21 mouse cellular contexts compared by ENCODE assay signal in the genomic region with DNA sequence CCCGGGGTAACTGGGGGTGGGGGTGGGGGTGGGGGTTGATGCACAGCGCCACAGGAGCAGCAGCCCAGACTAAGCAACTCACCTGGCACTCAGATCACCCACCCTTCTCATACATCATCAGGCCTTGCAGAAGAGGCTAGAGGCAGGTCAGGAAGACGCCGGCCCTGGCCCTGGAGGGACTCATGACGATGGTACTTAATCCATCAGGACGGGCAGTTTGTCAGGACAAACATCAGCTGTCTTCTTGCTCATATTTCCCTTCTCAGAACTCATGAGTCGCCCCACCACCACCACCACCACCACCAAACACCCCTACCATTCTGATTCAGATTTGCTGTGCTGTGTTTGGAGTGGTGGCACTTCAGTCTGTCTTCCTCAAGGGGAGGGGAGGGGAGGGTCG.
DNase-seq lines count a peak whose midpoint lies in the region; ATAC-seq and TF ChIP-seq lines count a peak whose summit lies in the region.
"Had no signal": no experiment of that assay in that cellular context is flagged by ENCODE, and none has a peak within 500 bp of the region (broad histone marks: within the 10 kb centered on the region; RNA-seq: fewer than 3 reads in every experiment).

No protein-coding gene starts in this region.

- no peaks in the 10 kb centered on the region for H3K27me3 ChIP-seq in hindbrain, embryonic 12.5 days
- H3K27me3 ChIP-seq in hindbrain, embryonic 16.5 days (replicated peaks; ENCODE audit: control insufficient read depth, insufficient read depth, low read length): no peaks in the 10 kb centered on the region
- no peaks in the 10 kb centered on the region for H3K27me3 ChIP-seq in kidney, postnatal 0 days (ENCODE audit: insufficient read depth, low read length)
- no peaks in the 10 kb centered on the region for H3K27me3 ChIP-seq in neural tube, embryonic 13.5 days
- H3K27me3 ChIP-seq in limb, embryonic 13.5 days: 0 out of 2 replicates have a peak, but pooled peaks cover 5% of the 10 kb centered on the region
- H3K27me3 ChIP-seq: heart, embryonic 12.5 days had no signal

- H3K9ac ChIP-seq in hindbrain, embryonic 12.5 days: no peak overlapping the region
- H3K9ac ChIP-seq in hindbrain, embryonic 16.5 days (ENCODE audit: low read depth, low read length): no peak overlapping the region
- H3K9ac ChIP-seq in kidney, postnatal 0 days (ENCODE audit: low read depth, low read length): 0 out of 2 replicates have a peak overlapping the region, but pooled peaks have one; percentile 40
- H3K9ac ChIP-seq in neural tube, embryonic 13.5 days: no peak overlapping the region
- no peak overlapping the region for H3K9ac ChIP-seq in limb, embryonic 13.5 days
- H3K9ac ChIP-seq: forebrain, postnatal 0 days; heart, embryonic 12.5 days; liver, embryonic 14.5 days had no signal

- no peak for TF ChIP-seq CTCF in kidney, postnatal 0 days (IDR thresholded peaks at IDR 0.05; ENCODE audit: low read depth)

- no peak for ATAC-seq in hindbrain, embryonic 12.5 days (ENCODE audit: low FRiP score)
- ATAC-seq in hindbrain, embryonic 16.5 days: no peak
- 0 out of 2 replicates have a peak, but pooled peaks have one; percentile 52 for ATAC-seq in kidney, postnatal 0 days (replicated peaks; ENCODE audit: low FRiP score, low read depth)
- no peak for ATAC-seq in neural tube, embryonic 13.5 days (ENCODE audit: low read depth)
- peak; percentile 43; the same call in 1 of the 2 replicates for ATAC-seq in limb, embryonic 13.5 days (ENCODE audit: low FRiP score, low read depth)
- ATAC-seq: forebrain, postnatal 0 days; midbrain, embryonic 16.5 days had no signal

- H3K4me1 ChIP-seq in hindbrain, embryonic 12.5 days: peaks cover 17% of the 10 kb centered on the region
- peaks cover 8% of the 10 kb centered on the region for H3K4me1 ChIP-seq in hindbrain, embryonic 16.5 days (ENCODE audit: control insufficient read depth, insufficient read depth, low read depth, low read length)
- H3K4me1 ChIP-seq in kidney, postnatal 0 days (replicated peaks; ENCODE audit: insufficient read depth, low read length): peaks cover 5% of the 10 kb centered on the region
- peaks cover 31% of the 10 kb centered on the region for H3K4me1 ChIP-seq in neural tube, embryonic 13.5 days (replicated peaks)
- H3K4me1 ChIP-seq in limb, embryonic 13.5 days: peaks cover 17% of the 10 kb centered on the region
- H3K4me1 ChIP-seq: heart, embryonic 12.5 days had no signal

- 0 out of 2 replicates have a peak overlapping the region, but pooled peaks have one; percentile 67 for H3K27ac ChIP-seq in hindbrain, embryonic 12.5 days
- no peak overlapping the region for H3K27ac ChIP-seq in hindbrain, embryonic 16.5 days (ENCODE audit: low read depth, low read length)
- H3K27ac ChIP-seq in kidney, postnatal 0 days: 0 out of 2 replicates have a peak overlapping the region, but pooled peaks have one; percentile 6
- peak overlapping the region; percentile 79; the same call in 1 of the 2 replicates for H3K27ac ChIP-seq in neural tube, embryonic 13.5 days (replicated peaks)
- H3K27ac ChIP-seq in limb, embryonic 13.5 days: no peak overlapping the region
- H3K27ac ChIP-seq: liver, embryonic 14.5 days had no signal

- H3K9me3 ChIP-seq in hindbrain, embryonic 12.5 days (replicated peaks): peaks cover 7% of the 10 kb centered on the region
- H3K9me3 ChIP-seq in hindbrain, embryonic 16.5 days (ENCODE audit: control insufficient read depth, low read length): no peaks in the 10 kb centered on the region
- H3K9me3 ChIP-seq in kidney, postnatal 0 days (replicated peaks; ENCODE audit: low read length): no peaks in the 10 kb centered on the region
- no peaks in the 10 kb centered on the region for H3K9me3 ChIP-seq in neural tube, embryonic 13.5 days
- no peaks in the 10 kb centered on the region for H3K9me3 ChIP-seq in limb, embryonic 13.5 days
- H3K9me3 ChIP-seq: heart, embryonic 12.5 days had no signal

- H3K4me2 ChIP-seq in hindbrain, embryonic 12.5 days (replicated peaks): no peak overlapping the region
- no peak overlapping the region for H3K4me2 ChIP-seq in hindbrain, embryonic 16.5 days (ENCODE audit: low read length)
- H3K4me2 ChIP-seq in kidney, postnatal 0 days (ENCODE audit: low read length): peak overlapping the region; percentile 52
- no peak overlapping the region for H3K4me2 ChIP-seq in neural tube, embryonic 13.5 days
- no peak overlapping the region for H3K4me2 ChIP-seq in limb, embryonic 13.5 days (replicated peaks)
- H3K4me2 ChIP-seq: heart, embryonic 12.5 days had no signal

- no peak overlapping the region for H3K4me3 ChIP-seq in hindbrain, embryonic 12.5 days
- no peak overlapping the region for H3K4me3 ChIP-seq in hindbrain, embryonic 16.5 days (ENCODE audit: low read length)
- H3K4me3 ChIP-seq in kidney, postnatal 0 days (replicated peaks; ENCODE audit: low read depth, low read length): peak overlapping the region; percentile 14; the same call in 1 of the 2 replicates
- H3K4me3 ChIP-seq in neural tube, embryonic 13.5 days: no peak overlapping the region
- H3K4me3 ChIP-seq in limb, embryonic 13.5 days: no peak overlapping the region
- H3K4me3 ChIP-seq: heart, embryonic 12.5 days; myocyte had no signal

- H3K36me3 ChIP-seq in hindbrain, embryonic 12.5 days: no peaks in the 10 kb centered on the region
- H3K36me3 ChIP-seq in hindbrain, embryonic 16.5 days (ENCODE audit: control insufficient read depth, insufficient read depth, low read length): no peaks in the 10 kb centered on the region
- H3K36me3 ChIP-seq in kidney, postnatal 0 days (ENCODE audit: insufficient read depth, low read length): no peaks in the 10 kb centered on the region
- no peaks in the 10 kb centered on the region for H3K36me3 ChIP-seq in neural tube, embryonic 13.5 days
- H3K36me3 ChIP-seq in limb, embryonic 13.5 days: no peaks in the 10 kb centered on the region
- H3K36me3 ChIP-seq: heart, embryonic 12.5 days had no signal

- no peak for DNase-seq in kidney, postnatal 0 days (ENCODE audit: low spot score)
- no peak for DNase-seq in kidney, postnatal 10 days
- no peak for DNase-seq in neural tube, embryonic 10.5 days (ENCODE audit: extremely low spot score, low spot score)
- no peak for DNase-seq in frontal cortex, postnatal 10 days (ENCODE audit: low spot score in 2 of 2)
- DNase-seq: adrenal gland, postnatal 36 days; cerebellum, adult 9-11 months; gastrocnemius, postnatal 25 days; heart, adult 18-20 months; heart, postnatal 14 days; kidney, postnatal 36 days; layer of hippocampus, postnatal 36 days; lung, postnatal 36 days had no signal

- WGBS in hindbrain, embryonic 12.5 days: 56% methylated on average over 8 of the region's 8 CpGs
- 77% methylated on average over 8 of the region's 8 CpGs for WGBS in hindbrain, embryonic 16.5 days
- WGBS in kidney, postnatal 0 days: 23% methylated on average over 8 of the region's 8 CpGs
- 58% methylated on average over 8 of the region's 8 CpGs for WGBS in neural tube, embryonic 13.5 days
- 47% methylated on average over 8 of the region's 8 CpGs for WGBS in limb, embryonic 13.5 days

Comparison
In these comparisons a context has a peak if more than half of its experiments do, and no peak if none do; other contexts are left out.
1. H3K27ac ChIP-seq: peak in hindbrain, embryonic 12.5 days (single experiment), kidney, postnatal 0 days (single experiment) and neural tube, embryonic 13.5 days (single experiment); none in hindbrain, embryonic 16.5 days (single experiment) and limb, embryonic 13.5 days (single experiment).
2. ATAC-seq: peak in kidney, postnatal 0 days (single experiment) and limb, embryonic 13.5 days (single experiment); none in hindbrain, embryonic 12.5 days (single experiment), hindbrain, embryonic 16.5 days (single experiment) and neural tube, embryonic 13.5 days (single experiment).